Mouse (Mus musculus) small intestine, adult 2 months (tissue): ENCODE measurements at regions not wholly inside any gene's neighbourhood (a gene's known extent, or its start where the extent isn't known, plus 50 kb on each side); places are given as distances from the start of the nearest gene placed in this dataset.

Experiments
- H3K27ac ChIP-seq: fragments of 200-500 bp; 2 replicates; pipeline ENCODE4 v1.5.1; 2012; ENCODE audit warnings: low read depth, low read length, control low read depth, inconsistent platforms; ENCODE audit not compliant: insufficient read depth
- H3K27me3 ChIP-seq: fragments of 200-500 bp; 2 replicates; pipeline ENCODE4 v1.6.1; 2012; ENCODE audit warnings: mild to moderate bottlenecking, moderate library complexity, low read length, inconsistent platforms; ENCODE audit not compliant: control insufficient read depth, insufficient read depth
- H3K36me3 ChIP-seq: fragments of 200-500 bp; 2 replicates; pipeline ENCODE4 v1.6.1; 2012; ENCODE audit warnings: mild to moderate bottlenecking, low read length, control low read depth, inconsistent platforms; ENCODE audit not compliant: control insufficient read depth, insufficient read depth
- H3K4me1 ChIP-seq: fragments of 200-500 bp; 2 replicates; pipeline ENCODE4 v1.6.1; 2012; ENCODE audit warnings: low read length, inconsistent platforms, mixed read lengths; ENCODE audit not compliant: control insufficient read depth, insufficient read depth, insufficient read length
- H3K4me3 ChIP-seq: fragments of 200-500 bp; 2 replicates; pipeline ENCODE4 v1.5.1; 2012; ENCODE audit warnings: low read depth, mild to moderate bottlenecking, control low read depth, inconsistent platforms, low read length, moderate library complexity
- CTCF ChIP-seq: fragments of 200-500 bp; IDR thresholded peaks from 2 replicates; pipeline ENCODE4 v1.5.1; 2012; ENCODE audit warnings: low read depth, mild to moderate bottlenecking, control low read depth, inconsistent platforms, low read length, moderate library complexity, mixed read lengths; ENCODE audit not compliant: insufficient replicate concordance, insufficient read length; ENCODE audit errors: extremely low read depth
- POLR2A ChIP-seq: fragments of 200-500 bp; IDR thresholded peaks from 2 replicates; pipeline ENCODE4 v1.6.1; 2012; ENCODE audit warnings: low read depth, mild to moderate bottlenecking, control low read depth, inconsistent platforms, low read length, moderate library complexity
- WGBS: fragments of 180-500 bp; shearing (Covaris S2); methylation state at CpG from one replicate; pipeline ENCODE4 v1.1.7; 2018; 5-methylcytosine and 5-hydroxymethylcytosine counted together

GRCm38 (mm10) chr6:143640652-143641051, 473.6 kb downstream of the Etnk1 start:
- H3K27me3 ChIP-seq: no peaks in the 10 kb centered on the region
- H3K36me3 ChIP-seq: no peaks in the 10 kb centered on the region
- H3K4me3 ChIP-seq: no peak overlapping the region
- H3K4me1 ChIP-seq: no peaks in the 10 kb centered on the region
- no peak overlapping the region for H3K27ac ChIP-seq
- no peak for TF ChIP-seq CTCF
- TF ChIP-seq POLR2A: no peak
- WGBS: 55% methylated on average over 5 of the region's 5 CpGs

- TF ChIP-seq CTCF (no peak), POLR2A (no peak)
- Histone ChIP-seq H3K36me3 (no peaks in the 10 kb centered on the region), H3K27me3 (no peaks in the 10 kb centered on the region), H3K4me1 (no peaks in the 10 kb centered on the region), H3K4me3 (no peak overlapping the region), H3K27ac (no peak overlapping the region)
- 73% methylated on average over 3 of the region's 3 CpGs for WGBS
Observed at GRCm38 (mm10) chr6:143642052-143642451, 475.0 kb downstream of the Etnk1 start.

GRCm38 (mm10) chr6:143645989-143646388, 479.0 kb downstream of the Etnk1 start:
- H3K27me3 ChIP-seq: no peaks in the 10 kb centered on the region
- H3K36me3 ChIP-seq: no peaks in the 10 kb centered on the region
- H3K4me1 ChIP-seq: no peaks in the 10 kb centered on the region
- no peak overlapping the region for H3K27ac ChIP-seq
- H3K4me3 ChIP-seq: no peak overlapping the region
- WGBS: 69% methylated on average over 4 of the region's 4 CpGs
- TF ChIP-seq POLR2A (no peak), CTCF (no peak)

- TF ChIP-seq POLR2A: no peak
- TF ChIP-seq CTCF: no peak
- Histone ChIP-seq H3K4me3 (no peak overlapping the region), H3K27me3 (no peaks in the 10 kb centered on the region), H3K4me1 (no peaks in the 10 kb centered on the region), H3K27ac (no peak overlapping the region), H3K36me3 (no peaks in the 10 kb centered on the region)
- 84% methylated on average over 3 of the region's 3 CpGs for WGBS
Observed at GRCm38 (mm10) chr6:143648501-143648900, 481.5 kb downstream of the Etnk1 start.

- 79% methylated on average over 5 of the region's 5 CpGs for WGBS
- Histone ChIP-seq H3K4me3 (no peak overlapping the region), H3K4me1 (no peaks in the 10 kb centered on the region), H3K27ac (no peak overlapping the region), H3K36me3 (no peaks in the 10 kb centered on the region), H3K27me3 (no peaks in the 10 kb centered on the region)
- TF ChIP-seq POLR2A (no peak), CTCF (no peak)
Observed at GRCm38 (mm10) chr6:143656576-143656975, 489.6 kb downstream of the Etnk1 start.

GRCm38 (mm10) chr6:143660837-143661236, 493.8 kb downstream of the Etnk1 start:
- Histone ChIP-seq H3K4me1 (no peaks in the 10 kb centered on the region), H3K27me3 (no peaks in the 10 kb centered on the region), H3K36me3 (no peaks in the 10 kb centered on the region), H3K4me3 (no peak overlapping the region), H3K27ac (no peak overlapping the region)
- 76% methylated on average over 3 of the region's 3 CpGs for WGBS
- TF ChIP-seq POLR2A (no peak), CTCF (no peak)

GRCm38 (mm10) chr6:143663306-143663705, 496.3 kb downstream of the Etnk1 start:
- 82% methylated on average over 7 of the region's 7 CpGs for WGBS
- Histone ChIP-seq H3K27me3 (no peaks in the 10 kb centered on the region), H3K36me3 (no peaks in the 10 kb centered on the region), H3K4me3 (no peak overlapping the region), H3K4me1 (no peaks in the 10 kb centered on the region), H3K27ac (no peak overlapping the region)
- TF ChIP-seq CTCF (no peak), POLR2A (no peak)

GRCm38 (mm10) chr6:143665374-143665773, 498.4 kb downstream of the Etnk1 start:
- no peaks in the 10 kb centered on the region for H3K36me3 ChIP-seq
- 77% methylated on average over 12 of the region's 12 CpGs for WGBS

More at GRCm38 (mm10) chr6:143665374-143665773, 498.4 kb downstream of the Etnk1 start:
- TF ChIP-seq CTCF (no peak), POLR2A (no peak)
- Histone ChIP-seq H3K27ac (no peak overlapping the region), H3K27me3 (no peaks in the 10 kb centered on the region), H3K4me3 (no peak overlapping the region), H3K4me1 (no peaks in the 10 kb centered on the region)
